Mouse (Mus musculus): ENCODE data around the gene Ell2.
A peak's percentile ranks its signal among the peaks of the same experiment; 100 is the strongest.

Gene Ell2

DNA sequence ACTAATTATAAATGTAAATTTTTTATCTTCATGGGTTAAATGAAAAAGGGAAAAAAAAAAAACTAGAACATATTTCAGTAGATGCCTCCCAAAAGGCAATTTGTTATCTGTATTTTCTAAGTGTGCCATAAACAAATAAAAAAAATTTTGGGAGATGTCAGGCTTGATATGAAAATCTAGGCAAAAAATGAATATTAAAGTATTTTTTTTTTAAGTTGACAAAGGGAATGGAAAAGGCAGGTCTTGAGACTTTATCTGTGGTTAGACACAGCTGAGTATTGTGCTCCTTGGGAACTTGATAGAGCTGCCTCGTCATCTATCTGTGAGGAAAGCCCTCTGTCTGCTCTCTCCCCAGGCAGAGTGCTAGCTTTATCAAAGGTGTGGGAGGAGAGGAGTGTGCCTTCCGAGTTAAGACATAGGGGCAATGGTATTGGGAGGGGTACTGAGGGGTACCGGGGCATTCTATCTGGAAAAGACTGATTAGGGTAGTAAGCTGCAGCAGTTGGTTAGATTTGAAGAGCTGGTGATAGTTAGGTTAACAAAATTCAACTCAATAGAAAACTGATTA lies 27.1 kb downstream of the Ell2 start:
- no peak for DNase-seq (ENCODE audit: low spot score)

DNA sequence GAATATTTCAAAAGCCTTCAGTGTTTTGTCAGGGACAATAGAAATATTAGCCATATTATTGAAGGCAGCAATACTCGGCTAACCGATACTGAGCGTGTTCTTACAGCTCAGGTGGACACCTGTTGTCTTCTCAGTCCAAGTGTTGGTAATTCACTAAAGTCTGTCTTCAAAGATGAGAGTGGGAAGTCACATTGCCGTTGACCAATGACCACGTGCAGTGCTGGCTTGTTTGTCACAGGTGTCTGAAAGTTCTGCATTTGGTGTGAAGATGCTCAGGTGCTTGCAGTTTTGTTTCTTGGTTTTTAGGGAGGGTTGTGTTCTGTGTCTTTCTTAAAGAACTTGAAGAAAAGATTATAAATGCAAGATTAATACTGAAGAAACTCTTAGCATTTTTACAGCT lies 27.7 kb downstream of the Ell2 start:
- no peak for DNase-seq (ENCODE audit: low spot score)

DNA sequence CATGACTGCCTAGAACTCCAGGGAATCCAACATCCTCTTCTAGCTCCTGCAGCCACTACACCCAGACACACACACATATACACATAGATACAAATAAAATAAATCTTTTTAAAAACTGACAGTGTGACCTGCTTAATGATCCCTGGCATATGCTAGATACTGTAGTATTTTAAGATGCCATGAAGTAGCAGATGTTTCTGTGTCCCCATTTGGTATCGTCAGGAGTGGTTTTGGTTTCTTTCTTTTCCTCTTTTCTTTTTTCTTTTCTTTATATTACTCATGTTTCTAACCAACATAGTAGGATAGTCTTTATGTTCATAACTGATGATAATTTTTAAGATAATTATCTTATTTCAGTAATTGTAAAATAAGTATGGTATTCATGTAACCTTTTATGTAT lies 29.0 kb downstream of the Ell2 start:
- no peak for DNase-seq (ENCODE audit: low spot score)

DNA sequence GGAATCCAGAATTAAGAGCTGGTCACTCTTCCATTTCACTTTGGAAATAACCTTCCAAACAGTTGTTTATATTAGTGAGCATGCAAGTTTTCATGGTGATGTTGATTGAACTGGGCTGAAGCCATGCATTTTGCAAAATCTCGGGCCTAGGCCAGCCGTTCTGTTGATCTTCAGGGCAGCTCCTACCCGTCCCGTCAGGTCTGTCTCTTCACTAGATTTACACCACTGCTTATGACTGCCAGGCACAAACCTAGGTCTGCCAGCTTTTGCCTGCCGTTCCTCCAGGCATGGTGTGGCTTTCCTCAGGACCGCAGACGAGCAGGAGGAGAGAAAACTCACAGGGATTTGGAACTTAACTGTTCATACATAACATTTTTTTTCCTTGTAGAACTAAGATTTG lies 31.4 kb downstream of the Ell2 start:
- DNase-seq (ENCODE audit: low spot score), result no peak

DNA sequence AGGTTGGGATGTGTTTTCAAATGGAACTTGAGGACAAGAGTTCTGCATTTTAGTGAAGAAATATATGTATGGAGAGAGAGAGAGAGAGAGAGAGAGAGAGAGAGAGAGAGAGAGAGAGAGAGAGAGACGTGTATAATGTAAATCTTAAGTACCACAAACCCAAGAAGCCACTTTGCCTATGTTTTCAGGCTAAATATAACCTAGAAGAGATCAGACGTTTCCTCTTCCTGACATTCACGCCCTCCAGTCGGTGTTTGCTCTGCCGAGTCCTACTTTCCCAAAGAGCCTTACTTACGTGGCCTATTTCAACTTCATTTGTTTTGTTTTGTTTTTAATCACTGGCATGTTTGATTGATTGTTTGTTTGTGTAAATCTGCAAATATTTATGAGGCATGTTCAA lies 32.0 kb downstream of the Ell2 start:
- DNase-seq (ENCODE audit: low spot score), result no peak

DNA sequence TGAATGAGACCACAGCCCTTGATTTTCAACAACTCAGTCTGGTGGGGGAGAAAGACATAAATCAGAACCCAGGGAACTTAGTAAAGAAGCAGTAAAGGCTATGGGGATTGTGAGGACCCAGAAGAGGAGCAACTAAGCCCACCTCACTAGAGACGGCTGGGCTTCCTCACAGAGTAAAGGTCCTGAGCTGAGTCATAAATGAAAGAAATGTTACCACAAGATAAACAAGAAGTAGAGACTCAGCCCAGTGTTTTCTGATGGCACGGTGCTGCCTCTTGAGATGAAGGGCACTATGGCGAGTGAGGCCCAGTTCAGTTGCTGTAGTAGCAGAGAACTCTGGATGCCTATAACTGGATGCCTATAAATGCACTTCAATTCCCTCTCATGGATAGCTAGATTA lies 32.4 kb downstream of the Ell2 start:
- no peak for DNase-seq (ENCODE audit: low spot score)

DNA sequence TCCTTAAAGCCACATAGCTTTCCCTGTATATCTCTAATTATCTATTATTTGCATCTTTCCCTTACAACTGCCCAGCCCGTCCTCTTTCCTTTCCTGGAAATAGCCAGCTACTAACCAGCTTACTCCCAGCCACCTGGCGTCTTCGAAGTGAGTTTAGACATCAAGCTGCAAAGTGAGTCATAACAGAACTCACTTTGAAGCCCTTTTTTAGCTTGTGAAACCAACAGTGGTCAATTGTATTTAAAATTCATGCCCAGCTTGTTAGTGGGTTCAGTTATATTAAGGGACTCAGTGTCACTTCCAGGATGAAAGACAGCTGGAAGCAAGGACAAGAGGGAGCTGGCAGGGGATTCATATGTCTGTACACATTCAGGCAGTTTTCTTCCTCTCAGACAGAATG lies 33.5 kb downstream of the Ell2 start:
- DNase-seq (ENCODE audit: low spot score), result no peak

DNA sequence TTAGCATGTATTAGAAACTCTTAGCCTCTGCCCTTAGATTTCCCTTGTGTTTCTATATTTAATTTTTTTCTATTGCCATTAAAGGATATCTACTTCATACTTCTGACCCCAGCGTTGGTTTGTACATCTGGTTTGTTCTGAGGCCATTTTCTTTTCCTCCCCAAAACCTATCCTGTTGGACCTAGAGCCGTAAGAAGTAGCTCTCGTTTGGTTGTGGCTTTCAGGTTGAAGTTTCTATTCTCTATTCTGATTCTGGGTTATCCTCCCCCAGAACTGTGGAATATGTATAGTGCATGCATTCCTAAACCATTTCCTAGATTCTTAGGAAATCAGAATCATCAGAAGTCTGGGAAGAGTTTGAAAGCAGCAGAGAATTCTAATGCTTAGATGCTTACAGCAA lies 34.6 kb downstream of the Ell2 start:
- no peak for DNase-seq (ENCODE audit: low spot score)

DNA sequence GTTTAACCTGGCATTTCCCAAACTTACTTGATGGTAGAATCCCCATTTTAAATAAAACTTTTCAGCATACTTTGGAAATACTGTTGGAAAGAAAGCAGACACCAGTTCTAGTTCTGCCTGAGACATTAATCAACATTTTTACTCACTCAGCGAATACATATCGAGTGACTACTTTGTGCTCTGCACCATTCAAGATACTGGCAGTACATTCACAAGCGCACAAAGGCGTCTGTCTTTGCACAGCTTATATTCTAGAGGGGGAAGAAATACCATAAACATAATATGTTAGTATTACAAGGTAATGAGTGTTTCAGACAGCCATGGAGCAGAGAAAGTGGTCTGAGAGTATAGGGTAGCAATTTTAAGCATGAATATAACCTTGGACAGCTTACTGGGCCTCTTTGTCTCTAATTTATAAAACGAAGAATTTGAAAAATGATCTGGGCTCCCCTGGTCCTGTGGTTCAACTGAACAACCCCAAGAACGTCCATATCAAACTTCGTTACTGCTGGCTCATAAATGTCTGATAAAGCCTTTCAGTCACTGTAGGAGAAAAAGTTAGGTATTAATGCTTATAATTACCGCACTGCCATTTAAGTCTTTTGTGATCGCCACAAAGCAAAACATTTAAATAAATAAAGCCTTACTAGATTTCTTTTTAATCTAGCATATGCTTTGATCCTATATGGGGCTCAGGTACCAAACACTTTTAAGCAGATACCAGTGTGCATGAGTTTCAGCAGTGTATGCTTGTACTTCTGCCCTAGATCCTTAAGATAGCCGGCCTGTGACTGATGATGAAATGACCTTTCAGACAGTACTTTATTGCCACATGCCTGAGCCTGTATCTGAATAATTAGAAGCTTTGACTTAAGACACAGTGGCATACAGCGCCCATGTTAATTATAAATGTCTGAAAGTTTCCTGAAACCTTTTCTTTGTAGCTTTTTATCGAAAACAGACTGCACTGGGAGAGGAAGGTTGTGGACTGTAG lies 35.5 kb downstream of the Ell2 start:
- DNase-seq (ENCODE audit: low spot score), result no peak

DNA sequence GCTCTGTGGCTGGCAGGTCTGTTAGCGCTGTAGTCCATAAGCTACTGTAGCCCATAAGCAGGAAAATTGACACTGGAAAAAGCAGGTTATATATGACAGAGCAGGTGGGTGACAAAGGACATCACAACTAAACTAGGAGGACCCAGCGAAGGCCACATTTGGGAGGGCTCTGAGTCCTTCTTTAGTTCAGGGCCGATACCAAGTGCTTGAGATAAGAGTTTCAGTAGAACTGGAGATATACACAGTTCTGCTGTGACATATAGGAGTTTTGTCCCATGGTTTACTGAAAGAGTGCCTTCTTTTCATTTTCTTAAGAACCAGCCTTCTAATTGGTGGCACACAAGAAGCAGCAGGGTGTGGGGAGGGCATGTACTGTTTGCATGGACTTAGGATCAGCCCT lies 36.4 kb downstream of the Ell2 start:
- no peak for DNase-seq (ENCODE audit: low spot score)

DNA sequence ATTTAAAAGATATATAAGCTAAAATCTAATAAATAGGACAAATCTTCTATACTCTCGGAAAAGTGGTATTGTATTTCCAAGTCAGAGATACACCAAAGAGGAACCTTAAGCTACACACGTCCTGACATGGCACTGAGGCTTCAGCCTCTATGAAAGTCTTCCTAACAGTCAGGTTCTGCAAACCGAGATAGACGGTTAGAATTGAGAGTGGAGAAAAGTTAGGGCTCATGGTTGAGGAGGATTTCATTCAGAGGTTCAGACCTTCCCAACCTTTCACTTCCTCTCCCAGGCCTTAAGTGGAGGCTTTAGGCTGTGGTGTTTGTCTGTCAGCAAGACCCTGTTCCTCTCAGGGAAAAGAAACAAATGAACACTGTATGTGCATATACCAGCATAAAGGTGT lies 37.5 kb downstream of the Ell2 start:
- no peak for DNase-seq (ENCODE audit: low spot score)

DNA sequence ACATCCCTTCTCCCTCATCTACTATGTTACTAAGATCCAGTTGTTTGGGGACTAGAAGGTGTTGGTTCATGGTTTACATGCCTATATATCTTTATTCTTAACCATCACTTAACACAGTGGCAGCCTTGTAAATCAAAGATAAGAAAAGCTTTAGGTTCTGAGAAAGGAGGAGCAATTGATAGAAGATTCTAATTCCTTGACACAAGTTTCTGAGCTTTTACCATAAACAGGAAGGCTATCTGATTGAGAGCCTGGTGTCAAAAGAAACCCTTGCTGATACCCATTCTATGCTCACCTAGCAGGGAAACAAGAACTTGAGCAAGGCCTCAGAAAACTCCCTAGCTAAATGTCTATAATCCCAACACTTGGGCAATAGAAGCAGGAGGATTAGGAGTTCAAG lies 38.8 kb downstream of the Ell2 start:
- no peak for DNase-seq (ENCODE audit: low spot score)

DNA sequence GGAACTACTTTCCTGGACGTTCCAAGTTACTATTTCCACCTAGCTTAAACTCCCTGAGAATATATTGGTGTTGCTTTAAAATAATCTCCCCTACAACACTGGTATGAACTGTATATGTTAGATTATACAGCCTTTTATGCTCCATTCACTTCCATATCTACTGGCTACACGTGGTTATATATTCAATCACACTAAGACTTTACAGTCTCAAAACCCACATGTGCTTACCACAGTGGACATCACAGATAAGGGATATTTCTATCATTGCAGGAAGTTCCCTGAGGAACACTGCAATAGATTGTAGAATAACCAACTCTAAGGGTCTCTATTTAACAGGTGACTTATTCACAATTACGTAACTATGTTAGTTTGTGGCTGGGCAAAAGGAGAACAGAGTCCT lies 40.7 kb downstream of the Ell2 start:
- no peak for DNase-seq (ENCODE audit: low spot score)

DNA sequence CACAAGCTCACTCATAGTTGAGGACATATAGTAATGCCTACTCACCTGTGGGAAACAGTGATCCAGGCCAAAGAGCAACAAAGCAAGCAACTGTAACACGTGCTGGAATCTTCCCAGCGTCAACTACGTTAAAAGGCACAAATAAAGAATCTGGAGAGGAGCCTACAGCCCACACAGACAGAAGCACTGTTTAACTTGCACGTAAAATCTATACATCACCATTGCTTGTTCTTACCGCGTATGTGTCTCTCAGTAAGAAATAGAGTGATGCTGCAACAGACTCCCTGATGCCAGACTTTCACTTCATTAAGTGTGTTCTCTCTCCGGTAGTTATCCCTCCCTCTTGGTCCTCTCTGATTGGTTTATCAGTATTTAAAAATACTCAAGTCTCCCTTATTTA lies 42.1 kb downstream of the Ell2 start:
- no peak for DNase-seq (ENCODE audit: low spot score)

DNA sequence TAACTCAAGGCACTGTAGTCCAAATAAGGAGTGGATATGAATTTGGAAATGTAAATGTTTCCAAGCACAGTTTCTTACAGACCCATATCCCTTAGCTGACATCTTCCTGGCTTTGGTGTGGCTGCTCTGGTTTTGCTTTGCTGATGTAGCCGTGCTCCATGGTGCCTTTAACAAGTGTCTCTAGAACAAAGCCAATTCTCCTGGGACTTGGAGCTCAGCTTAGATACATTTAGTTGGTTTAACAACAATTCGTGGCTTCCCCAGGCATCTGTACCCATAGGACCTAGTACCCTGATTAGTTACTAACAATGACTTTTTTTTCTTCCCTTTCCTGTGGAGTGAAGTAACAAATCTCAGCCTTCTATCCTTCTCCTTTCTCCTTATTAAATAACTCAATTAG lies 44.2 kb downstream of the Ell2 start:
- DNase-seq (ENCODE audit: low spot score), result no peak

DNA sequence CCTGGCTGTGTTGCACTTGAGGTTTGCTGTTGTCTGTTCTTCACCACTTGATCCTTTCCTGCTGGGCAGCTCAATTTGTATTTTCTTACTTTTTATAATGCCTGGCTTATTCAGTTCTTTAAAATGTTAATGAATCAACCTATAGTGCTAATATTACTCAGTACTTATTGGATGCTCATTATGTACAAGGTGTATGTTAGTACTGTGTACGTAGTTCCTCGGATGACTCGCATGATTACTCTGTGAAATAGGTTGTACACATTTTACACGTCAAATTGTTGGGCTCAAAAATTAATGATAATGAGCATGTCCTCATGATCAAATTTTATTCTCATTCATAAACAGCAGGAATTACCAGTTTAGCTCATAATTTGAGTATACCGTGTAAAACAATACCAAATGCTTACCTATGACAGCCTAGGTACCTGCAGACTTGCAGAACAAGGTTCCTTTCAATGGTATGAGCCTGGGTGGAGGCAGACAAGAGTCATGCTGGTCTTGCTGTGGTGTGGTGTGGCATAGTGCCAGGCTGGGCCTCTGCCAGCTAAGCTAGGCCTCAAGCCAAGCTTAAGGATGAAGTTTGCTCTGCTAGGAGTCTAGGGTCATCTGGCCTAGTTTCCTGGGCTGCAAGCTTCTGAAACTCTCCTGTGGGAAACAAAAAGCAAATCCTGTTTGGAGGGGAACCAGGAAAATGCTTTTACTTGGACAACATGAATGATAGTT lies 45.8 kb downstream of the Ell2 start:
- DNase-seq (ENCODE audit: low spot score), result peak; percentile 79

DNA sequence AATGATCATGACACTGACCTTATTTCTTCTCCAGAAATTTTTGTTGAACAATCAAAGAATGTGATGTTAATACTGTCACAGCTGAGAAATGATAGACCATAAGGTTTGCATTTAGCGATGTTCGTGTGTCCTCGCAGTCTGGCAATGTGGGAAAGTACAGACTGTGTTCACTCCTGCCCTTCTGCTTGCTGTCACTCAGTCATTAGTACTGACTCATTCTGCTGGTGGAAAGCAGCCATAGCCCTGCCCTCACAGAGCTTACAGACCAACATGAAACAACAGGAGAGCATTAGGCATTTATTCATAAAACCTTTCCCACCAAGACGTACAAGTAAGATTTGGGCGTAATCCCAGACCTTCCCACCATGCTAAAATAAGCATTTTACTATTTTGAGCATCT lies 47.8 kb downstream of the Ell2 start:
- DNase-seq (ENCODE audit: low spot score), result peak; percentile 24

DNA sequence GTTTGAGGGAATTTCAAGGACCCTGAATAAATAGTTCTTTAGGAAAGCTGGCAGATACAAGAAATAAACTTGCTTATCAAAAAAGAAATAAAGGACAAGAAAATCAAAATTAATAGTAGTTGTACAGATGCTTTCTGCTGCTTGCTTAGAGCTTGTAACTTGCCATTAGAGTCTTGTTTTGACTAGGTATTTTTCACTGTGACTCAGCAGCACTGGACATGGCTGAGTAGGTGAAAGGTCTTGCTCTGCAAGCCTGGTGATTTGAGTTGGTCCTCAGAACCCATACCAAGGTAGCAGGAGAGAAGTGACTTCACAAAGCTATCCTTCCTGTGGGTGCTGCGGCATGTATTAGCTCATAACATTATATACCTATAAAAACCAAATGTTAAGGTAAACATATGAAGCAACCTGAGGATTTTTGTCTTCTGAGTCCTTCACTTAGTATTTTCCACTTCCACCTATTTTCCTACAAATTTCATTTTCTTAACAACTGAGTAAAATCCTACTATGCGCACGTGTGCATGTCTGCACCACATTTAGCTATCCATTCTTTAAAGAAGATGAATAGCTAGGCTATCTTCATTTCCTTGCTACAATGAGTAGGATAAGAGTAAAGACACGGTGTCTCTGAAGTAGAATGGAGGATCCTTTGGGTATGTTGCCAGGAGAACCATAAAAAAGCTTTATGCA lies 54.4 kb downstream of the Ell2 start:
- DNase-seq (ENCODE audit: low spot score), result no peak

DNA sequence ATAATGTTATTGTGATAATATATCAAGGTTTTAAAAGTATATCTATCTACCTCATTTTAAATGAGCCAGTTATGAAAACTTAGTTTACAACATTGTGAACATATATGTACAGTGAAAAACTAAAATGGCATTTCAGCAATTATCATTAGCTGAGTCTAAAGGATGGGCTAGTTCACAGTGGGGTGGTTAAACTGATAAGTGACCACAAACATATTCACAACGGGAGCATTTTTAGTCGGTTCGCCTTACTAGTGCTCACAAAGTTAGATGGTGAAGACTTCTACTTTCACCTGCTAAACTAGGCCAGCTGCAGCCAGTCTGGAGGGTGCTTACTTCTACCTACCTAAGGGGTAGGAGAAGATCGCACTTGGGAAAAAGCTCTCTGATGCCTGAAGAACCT lies 56.2 kb downstream of the Ell2 start:
- no peak for DNase-seq (ENCODE audit: low spot score)

DNA sequence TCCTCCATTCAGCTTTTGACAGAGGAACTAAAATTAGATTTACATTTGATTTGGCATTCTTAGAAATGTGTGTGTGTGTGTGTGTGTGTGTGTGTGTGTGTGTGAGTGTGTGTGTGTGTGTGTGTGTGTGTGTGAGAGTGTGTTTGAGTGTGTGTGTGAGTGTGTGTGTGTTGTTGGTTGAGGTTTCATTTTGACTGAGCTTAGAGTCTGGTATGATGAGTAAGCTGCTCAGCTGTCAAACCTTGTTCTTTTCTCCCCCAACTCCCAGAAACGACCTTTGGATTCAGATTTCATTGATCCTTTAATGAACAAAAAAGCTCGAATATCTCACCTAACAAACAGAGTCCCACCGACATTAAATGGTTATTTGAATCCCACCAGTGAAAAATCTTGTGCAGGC lies 56.7 kb downstream of the Ell2 start:
- DNase-seq (ENCODE audit: low spot score), result no peak

DNA sequence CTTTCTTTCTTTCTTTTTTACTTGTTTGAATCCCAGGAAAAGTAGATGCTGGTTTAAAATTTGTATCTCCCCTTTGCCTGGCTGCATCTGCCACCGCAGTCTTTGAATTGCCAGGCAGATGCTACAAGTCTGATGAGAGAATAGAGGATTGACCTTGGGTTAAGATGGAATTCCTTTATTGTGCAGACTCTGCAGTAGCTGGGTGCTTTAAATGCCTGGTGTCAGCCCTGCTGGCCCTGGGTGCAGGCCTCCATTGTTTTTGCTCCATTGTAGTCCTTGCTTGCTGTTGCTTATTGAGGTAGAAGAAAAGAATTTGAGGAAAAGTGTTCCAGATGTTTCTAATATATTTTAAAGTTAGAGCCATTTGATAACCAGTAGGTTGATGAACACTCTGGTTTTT lies 59.2 kb downstream of the Ell2 start:
- DNase-seq (ENCODE audit: low spot score), result no peak

DNA sequence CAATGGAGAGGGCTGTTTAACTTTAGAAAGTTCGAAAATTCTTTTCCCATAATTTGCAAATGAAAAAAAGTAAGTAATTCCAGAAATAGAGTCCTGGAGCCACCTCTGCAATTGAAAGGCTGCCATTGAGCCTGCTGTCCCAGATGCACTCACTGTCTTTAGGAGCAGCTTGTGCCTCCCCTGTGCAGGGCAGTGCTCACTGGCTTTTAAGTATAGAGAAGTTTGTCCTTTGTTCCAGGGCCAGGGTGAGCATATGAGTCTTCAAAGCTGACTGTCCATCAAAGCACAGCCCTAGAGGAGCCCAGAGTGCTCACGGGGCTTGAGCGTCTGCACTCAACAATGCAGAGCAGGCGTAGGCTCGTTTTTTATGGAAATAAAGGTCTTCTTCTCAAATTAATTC lies 59.7 kb downstream of the Ell2 start:
- no peak for DNase-seq (ENCODE audit: low spot score)

DNA sequence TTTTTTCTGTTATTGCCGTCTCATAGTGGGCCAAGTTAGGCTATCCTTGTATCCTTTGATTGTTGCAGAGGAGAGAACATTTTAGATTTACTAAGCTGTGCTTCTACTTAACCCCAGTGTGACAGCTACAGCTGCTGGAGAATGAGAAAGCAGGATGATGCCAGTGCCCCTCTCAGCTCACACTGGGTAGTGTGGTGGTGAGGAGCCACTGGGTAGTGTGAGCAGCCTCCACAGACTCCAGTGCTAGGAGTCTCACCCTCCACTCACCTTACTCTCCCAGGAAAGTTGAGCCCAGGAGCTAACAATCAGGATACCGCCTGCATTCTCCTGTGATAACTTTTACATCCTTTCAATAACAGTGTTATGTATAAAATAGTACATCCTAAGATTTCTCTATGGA lies 60.4 kb downstream of the Ell2 start:
- DNase-seq (ENCODE audit: low spot score), result no peak
